Mouse (Mus musculus): ENCODE measurements around the gene Gtsf1.
A peak's percentile ranks its signal among the peaks of the same experiment; 100 is the strongest.

Gtsf1 gene

DNA sequence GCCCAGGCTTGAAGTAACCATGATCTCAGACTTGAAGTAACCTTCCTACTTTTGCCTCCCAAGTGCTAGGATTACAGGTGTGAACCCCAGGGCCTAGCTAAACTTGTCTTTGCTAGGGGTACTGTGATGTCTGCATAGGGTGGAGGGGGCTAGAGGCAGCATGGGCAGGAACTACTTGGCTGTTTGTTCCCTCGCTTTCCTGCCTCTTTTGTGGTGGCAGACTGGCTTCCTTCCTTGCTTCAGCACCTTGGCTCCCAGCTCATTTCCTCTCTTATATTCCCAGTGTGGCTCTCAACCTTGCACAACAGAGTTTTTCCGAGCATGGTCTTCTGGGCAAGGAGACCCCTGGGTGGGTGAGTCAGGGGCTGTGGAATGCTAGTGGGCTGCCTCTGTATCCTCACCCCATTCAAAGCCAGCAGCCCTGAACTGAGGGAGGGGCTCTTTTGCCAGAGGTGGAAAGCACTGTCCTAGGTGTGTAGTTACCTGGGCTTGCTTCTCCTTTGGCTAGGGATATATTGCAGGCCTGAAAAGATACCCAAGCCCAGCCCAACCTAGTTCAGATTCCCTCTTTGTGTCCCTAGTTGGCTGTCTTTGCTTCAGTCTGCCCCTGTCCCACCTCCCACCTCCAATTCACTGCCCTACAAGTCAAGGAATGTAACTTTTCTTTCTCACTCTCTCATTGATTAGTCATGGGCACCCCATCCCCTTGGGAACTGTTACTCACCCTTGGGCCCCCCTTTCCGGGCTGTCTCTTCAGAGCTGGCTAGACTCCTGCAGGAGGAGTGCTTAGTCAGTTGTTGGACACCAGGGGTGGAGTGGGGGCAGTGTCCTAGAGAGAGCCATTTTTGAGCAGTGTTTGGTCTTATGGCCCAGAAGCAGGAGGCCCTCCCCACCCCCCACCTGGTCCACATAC, 52.3 kb downstream of the Gtsf1 start:
- DNase-seq (ENCODE audit: low spot score in 2 of 2) = no peak

DNA sequence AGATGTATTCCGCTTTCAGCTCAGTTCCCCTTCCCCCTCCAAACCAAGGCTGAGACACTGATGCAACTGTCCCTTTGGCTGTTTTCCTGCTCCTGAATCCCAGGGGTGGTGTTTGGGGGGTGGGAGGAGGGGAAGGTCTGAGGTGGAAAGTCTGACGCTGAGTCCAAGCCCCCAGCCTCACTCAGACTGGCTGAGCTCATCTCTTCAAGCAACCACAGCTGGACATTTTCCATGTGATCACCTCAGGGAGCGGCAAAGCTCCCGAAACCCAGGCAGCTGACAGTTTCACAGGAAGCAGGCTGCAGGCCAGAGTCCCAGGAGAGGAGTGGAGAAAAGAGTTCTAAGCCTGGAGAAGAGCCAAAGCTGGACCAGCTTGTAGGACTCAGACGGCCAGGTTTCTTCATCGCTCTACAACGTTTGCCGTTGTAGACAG, 53.4 kb downstream of the Gtsf1 start:
- DNase-seq (ENCODE audit: low spot score in 2 of 2) = no peak

DNA sequence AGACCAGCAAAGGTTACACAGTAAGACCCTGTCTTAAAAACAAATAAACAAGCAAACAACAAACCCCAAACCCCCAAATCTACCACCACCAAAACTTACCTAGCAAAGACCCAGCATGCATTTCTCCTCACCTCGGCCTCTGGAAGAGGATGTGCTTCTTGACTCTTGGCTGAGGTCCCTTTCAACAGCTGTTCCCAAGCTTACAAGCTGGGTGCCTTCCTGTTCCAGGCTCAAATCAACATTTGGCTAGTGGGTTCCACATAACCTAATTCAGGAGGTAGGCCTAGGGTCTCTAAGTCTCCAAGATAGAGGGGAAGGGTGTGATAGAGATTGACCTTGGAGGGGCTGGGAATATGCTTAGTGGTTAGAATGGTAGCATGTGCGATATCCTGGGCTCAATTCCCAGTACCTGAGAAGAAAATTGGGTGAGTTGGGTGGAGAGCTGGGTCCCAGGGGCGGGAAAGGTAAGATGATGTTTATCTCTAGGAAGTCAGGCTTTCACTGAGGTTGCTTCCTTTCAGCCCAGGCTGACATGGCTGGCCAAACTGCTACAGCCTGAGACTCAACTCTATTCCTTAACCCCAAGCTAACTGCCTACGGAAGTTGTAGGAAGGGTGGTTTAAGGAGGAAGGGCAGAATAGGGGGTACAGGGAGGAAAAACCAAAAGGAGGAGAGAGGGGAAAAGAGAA, 55.0 kb downstream of the Gtsf1 start:
- DNase-seq (ENCODE audit: low spot score in 2 of 2) = no peak

DNA sequence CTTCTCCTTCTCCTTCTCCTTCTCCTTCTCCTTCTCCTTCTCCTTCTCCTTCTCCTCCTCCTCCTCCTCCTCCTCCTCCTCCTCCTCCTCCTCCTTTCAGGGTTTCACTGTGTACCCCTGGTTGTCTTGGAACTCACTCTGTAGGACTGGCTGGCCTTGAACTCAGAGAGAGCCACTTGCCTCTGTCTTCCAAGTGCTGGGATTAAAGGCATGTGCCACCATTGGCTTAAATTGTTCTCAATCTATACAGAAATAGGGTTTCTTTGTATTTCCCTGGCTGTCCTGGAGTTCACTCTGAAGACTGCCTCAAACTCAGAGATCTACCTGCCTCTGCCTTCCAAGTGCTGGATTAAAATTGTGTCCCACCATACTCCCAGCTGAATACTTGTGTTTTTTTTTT, 57.8 kb downstream of the Gtsf1 start:
- DNase-seq (ENCODE audit: low spot score in 2 of 2) = no peak

DNA sequence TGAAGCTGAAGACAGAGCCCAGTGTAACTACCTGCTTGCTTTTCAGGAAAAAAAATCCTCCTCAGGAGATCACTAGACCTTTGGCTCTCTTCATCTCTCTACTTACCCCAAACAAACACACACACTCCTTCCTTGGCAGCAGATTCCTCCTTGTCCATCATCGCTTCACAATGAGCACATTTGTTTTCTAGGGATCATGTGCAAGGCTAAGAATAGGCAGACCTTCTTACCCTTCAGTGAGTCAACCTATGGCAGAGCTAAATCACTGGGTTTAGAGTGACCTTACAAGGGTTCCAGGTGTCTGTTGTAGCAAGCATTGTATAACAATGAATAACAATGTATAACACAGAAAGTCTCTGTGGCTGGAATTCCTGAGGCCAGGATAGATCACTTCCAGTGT, 58.5 kb downstream of the Gtsf1 start:
- no peak for DNase-seq (ENCODE audit: low spot score in 2 of 2)

DNA sequence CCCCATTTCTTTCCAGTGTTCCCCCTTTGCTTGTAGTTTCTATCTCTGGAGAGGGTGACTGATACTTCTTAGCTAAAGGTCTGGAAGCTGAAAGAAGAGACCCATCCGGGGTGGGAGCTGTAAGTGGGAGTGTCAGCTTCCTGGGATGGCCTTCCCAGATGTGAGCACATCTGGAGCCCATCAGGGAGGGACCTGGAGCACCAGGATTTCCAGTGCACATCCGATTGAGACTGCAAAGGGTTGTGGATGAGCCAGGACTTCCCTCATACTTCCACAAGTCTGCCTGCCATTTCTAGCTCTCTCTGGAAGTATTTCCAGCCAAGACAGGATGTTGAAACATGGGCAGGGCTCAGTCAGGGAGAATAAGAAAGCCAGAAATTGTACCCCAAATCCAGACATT, 59.1 kb downstream of the Gtsf1 start:
- no peak for DNase-seq (ENCODE audit: low spot score in 2 of 2)

DNA sequence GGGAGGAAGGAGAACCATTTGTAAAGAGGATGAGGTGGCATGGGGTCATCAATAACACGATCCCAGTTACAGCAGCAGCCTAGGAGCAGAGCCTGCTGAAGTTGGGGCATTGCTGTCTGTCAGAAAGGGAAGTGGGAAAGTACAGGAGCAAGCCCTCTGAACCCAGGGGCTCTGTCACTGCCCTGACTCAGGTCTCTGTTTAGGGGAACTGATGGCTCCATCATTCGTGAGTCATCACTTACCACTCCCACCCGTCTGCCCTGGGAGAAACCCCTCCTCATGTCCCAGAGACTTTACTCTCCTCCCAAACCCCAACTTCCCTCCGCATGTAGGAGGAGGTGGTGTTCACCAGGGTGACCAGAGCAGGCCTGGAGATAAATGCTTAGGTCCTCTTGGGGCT, 59.8 kb downstream of the Gtsf1 start:
- DNase-seq (ENCODE audit: low spot score in 2 of 2) = no peak

DNA sequence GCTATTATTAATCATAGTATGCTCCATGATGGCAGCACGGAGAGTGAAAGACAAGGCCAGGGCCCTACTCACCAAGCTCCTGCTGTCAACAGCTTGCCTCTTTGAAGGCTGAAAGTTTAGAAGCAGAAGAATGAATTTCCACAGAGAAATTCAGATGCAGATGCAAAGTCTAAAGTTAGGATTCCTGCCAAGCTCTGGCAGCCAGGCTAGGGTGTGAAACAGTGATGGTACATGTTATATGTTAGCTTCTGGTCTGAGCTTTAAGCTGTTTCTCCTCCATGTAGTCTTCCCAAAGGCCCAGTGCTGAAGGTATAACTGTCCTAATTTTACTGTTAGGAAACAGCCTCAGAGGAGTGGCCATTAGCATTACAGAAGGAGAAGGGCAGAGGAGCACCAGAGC, 61.1 kb downstream of the Gtsf1 start:
- DNase-seq (ENCODE audit: low spot score in 2 of 2) = no peak

DNA sequence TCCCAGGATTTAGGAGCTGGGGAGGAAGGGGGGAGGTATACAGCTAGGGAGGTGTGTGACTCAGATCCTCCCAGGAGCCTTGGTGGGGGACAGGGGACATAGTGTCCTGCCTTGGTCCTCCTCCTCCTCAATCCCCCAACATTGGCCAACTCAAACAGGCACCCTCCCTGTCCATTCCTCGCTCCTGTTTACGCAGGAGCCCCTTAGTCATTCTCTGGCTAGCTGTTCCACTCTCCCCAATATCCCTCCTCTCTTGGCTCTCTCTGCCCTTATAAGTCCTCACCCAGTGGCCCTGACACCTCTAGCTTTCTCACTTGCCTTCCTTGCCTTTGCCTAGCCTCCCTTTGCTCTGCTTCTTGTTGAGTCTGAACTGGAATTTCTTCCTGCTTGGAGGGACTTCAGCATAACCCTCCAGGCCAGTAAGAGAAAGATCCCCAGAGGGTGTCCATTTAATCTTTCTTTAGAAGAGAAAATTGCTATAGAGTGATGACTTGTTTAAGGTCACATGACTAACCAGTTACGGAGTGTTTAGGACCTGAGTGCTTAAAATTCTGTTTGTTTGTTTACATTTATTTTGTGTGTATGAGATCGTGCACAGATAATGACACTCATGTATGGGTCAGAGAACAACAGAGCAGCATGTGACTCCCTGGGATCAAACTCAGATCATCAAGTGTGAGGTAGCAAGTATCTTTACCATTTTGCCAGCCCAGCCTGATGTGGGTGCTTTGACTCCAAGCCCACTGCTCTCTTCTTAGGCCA, 61.9 kb downstream of the Gtsf1 start:
- no peak for DNase-seq (ENCODE audit: low spot score in 2 of 2)

DNA sequence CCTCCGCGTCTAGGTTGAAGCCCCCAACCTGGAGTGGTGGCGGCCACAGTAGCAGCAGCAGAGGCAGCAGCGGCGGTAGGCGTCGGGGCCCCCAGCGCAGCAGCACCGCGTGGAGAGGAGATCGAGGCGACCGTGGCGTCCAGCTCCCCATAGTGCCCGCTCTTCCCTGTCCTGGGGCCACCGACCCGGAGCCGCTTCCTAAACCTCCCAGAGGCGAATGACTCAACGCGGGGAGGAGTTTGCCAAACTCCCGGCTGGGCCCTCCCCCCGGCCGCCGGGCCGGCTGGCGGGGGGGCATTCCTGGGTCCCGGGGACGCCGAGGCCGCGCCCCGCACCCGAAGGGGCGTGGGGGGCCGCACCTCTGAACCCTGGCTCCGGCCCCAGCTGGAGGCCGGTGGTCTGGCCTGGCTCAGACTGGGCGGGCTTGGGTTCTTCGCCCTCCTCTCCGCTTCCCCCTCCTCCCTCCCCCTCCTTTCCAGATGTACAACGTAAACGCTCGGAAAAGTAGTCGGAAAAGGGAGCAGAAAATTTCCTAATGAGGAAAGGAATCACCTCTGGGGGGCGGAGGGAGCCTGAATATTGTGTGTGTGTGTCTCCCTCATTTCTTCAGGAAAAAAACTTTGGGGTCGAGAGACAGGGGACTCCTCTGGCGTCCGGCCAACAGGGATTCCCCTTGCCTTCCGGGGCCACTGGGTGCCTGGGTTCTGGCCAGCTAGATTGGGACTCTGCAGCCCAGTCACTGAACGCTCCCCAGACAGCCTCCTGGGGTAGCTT, 63.7 kb downstream of the Gtsf1 start, which contains the start of gene Itga5:
Gene Itga5, minus strand, starts transcription at position 388 of the 774 bp plus-strand sequence.
- no peak for DNase-seq (ENCODE audit: low spot score in 2 of 2)

DNA sequence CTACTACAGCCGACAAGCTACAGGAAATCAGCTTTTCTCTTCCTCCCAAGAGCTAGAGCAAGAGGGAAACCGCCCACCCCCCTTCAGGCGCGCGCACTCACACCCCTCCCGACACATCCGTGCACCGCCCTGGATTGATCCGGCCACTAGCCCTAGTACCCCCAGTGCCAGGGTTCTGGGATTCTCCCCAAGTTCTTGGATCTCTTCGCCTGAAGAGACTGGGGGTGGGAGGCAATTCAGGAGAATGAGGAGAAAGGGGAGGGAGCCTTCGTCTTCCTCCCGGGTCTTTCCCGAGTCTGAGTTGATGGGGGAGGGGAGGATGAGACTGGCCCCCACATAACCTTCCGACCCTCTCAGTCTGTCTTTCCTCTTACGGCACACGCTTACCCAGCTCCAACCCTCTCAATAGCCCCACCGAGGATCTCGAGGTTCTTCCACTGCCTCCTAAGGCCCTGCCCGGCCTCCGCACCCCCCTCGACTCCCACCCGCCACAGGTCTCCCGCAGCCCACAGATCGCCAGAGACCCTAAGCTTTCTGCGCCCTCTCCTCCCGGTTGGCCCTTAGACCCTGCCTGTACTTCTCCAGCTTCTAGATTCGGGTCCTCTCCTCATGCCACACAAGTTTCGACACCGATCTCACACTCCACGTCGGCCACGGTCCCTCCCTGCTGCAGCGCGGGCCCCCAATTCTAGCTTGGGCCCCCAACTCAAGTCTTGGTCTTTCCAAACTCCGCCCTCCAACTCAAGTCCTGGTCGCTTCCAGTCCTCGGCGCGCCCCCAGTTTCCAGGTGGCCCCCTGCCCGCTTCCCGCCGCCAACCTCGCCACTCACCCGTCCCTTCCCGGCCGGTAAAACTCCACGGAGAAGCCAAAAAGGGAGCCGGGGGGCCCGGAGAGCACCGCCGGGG, 64.5 kb downstream of the Gtsf1 start:
- no peak for DNase-seq (ENCODE audit: low spot score in 2 of 2)

DNA sequence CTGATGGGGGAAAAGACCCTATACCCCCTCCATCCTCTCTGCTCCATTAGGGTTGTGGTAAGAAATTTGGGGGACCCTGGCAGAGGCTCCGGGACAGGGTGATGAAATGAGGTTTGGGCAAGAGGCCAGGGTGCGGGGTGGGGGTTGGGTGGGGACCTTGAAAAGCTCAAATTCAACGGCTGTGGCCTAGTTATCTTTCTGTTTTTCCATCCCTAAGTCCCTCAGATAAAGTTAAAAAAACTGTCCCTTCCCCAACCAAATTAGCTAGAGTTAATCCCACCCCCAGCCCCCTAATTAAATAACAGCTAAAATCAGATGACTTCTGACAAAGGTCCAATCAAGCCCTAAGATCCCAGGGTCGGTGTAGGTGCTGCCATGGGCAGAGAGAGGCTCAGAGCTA, 65.5 kb downstream of the Gtsf1 start:
- no peak for DNase-seq (ENCODE audit: low spot score in 2 of 2)

DNA sequence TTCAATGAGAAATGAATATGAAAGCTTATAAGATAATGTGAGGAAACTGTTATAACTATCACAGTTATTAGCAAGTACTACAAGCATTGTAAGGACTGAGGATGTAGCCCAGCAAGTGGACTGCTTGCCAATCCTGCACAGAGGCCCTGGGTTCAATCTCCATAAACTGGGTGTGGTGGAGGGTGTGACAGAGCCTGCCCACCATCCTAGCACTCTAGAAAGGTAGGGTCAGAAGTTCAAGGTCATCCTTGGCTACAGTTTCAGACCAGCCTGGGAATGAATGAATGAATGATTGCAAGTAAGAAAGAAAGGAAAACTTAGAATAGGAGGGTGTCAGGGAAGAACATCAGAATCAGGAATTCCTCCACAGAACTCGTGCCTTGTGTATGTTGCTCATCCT, 66.5 kb downstream of the Gtsf1 start:
- DNase-seq (ENCODE audit: low spot score in 2 of 2) = no peak

DNA sequence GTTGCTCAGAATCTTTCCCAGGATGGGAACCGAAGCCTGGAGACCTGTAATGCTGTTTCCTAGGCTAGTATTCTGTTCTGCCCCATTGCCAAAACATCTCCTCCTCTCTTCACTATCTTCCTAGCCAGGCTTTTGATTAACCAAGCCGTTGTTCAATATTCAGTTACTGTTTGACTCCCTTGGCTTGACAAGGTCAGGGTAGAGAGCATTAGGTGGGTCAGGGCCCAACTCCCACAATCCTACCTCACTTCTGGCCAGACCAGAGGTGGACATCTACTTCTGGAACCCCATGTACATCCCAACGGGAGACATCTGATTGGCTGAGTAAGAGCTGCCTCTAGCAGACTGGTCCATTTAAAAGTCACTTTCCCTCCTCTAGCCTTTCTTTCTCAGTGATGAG, 67.3 kb downstream of the Gtsf1 start:
- no peak for DNase-seq (ENCODE audit: low spot score in 2 of 2)

DNA sequence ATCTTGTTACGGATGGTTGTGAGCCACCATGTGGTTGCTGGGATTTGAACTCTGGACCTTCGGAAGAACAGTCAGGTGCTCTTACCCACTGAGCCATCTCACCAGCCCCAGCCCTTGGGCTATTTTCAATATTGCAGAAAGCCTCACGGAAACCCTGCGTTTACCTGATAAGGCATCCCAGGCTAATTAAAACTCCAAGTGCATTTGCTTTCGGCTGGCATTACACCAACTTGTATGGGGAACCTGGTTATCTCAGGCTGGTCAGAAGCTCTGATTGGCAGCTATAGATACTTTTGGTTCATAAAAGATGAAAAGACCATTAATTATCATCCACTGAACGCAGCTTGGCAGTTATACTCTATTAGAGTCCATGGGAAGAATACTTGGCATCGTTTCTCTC, 67.9 kb downstream of the Gtsf1 start:
- no peak for DNase-seq (ENCODE audit: low spot score in 2 of 2)

DNA sequence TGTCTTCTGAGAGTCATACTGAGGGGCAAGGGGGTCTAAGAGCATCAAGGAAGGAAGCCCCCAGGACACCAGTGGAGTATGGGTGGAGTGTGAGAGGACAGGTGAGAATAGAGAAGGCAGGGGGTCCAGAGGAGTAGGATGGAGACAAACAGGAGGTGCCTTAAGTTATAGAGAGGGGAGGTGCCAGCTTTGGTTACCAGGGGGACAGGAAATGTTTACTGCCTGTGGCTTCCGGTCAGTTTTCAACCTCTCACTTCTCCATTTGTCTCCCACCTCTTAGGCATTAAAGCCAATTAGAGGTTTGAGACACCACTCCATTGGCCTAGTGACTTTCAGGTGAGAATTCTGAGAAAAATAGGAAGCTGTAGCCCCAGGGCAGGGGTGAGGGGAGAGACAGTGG, 69.0 kb downstream of the Gtsf1 start:
- DNase-seq (ENCODE audit: low spot score in 2 of 2) = no peak

DNA sequence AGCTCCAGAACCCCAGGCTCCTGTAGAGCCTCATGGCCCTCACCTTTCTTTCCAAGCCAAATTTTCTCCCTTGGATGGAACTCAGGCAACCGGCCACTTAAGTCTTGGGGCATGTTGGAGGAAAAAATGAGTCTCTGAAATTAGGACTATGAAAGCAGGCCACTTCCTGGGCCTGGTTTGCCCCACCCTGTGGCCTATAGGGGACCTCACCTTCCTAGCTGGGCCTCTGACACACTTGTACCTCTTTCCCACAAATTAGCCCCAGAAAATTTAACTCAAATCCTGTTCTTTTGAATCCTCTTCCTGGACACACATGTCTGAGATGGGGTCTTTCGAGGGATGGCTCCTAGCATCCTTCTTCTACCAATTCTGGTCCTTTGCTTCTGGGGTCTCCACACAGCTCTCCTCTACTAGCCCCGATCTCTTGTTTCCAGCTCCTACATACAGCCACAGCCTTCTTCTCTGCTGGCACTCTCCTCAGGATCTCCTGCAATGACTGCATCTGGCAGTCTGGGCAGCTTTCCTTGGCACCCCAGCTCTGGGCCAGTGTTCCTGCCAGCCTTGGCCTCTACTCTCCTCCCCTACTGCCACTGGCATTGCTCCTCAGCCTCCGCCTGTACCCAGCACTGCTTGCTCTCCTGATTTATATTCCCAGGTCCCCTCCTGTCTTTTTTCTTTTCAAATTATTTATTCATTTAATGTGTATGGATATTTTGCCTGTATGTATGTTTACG, 70.2 kb downstream of the Gtsf1 start:
- DNase-seq (ENCODE audit: low spot score in 2 of 2) = peak in 1 of 2 experiments; percentile 69

DNA sequence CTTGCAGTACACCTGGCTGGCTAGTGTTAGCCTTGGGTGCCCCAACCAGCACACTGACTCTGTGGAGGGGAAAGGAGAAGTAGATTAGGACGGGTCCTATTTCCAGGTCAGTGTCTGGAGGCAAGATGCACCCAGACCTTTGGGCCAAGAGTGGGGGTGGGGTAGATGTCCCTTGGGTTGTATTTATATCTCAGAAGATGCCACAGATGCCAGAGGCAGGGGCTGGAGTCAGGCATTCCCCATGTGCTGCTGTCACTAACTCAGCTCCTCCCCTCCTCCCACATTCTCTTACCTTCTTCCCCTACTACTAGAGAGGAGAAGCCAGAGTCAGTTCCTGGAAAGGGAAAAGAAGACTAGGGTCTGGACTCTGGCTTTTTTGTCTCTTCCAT, 71.2 kb downstream of the Gtsf1 start:
- no peak for DNase-seq (ENCODE audit: low spot score in 2 of 2)

DNA sequence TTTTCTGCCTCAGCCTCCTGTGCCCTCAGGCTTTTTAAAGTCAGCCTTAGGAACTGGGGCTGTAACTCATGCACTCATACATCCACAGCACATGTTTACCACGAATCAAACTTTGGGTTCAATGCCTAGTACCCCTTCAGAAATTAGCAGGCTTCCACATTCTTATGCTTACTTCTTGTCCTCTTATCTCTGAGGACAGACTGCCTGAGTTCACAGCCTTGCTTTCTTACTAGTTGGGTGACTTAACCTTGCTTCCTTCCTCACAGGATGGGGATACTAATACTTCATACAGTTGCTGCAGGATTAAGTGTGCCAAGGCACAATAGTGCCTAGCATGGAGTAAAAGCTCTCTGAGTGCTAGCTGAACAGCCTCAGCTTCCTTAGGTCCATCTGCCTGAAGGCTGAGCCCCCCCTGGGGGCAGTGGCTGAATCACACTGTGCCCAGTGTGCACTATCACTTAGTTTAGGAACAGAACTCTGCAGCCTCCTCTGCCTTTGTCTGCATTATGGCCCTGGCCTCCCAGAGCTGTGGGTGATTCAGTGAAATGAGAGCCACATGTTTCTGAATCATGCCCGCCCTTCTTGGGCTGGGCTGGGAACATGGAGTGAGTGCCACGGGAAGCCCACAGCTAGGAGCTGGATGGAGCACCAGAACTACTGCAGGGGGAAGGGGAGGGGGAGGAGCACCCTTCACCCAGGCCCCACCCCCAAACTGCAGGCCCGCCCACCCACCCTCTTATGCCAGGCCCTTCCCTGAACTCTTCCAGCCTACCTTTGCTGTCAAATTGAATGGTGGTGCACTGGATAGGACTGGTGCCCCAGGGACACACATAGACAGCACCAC, 71.8 kb downstream of the Gtsf1 start:
- DNase-seq (ENCODE audit: low spot score in 2 of 2) = no peak
